Mouse (Mus musculus): ENCODE results near the gene Gpr108.

GRCm38 (mm10) chr17:57248201-57248699 is at the start of gene Gpr108:
- peak; percentile 84; the same call in 1 of the 2 replicates for TF ChIP-seq CTCF (IDR thresholded peaks at IDR 0.05; ENCODE audit: extremely low read depth, insufficient read length, insufficient replicate concordance, low read depth, low read length)
- TF ChIP-seq POLR2A (IDR thresholded peaks at IDR 0.05; ENCODE audit: low read depth, low read length): no peak
